ENCODE assay signal across 22 mouse cellular contexts in genomic region chr7:124784995-124785394, GRCm38 (mm10).
DNase-seq lines count a peak whose midpoint lies in the region; ATAC-seq and TF ChIP-seq lines count a peak whose summit lies in the region.
"Had no signal": no experiment of that assay in that cellular context is flagged by ENCODE, and none has a peak within 500 bp of the region (broad histone marks: within the 10 kb centered on the region; RNA-seq: fewer than 3 reads in every experiment).

No protein-coding gene starts in this region.

- no peak overlapping the region for H3K4me3 ChIP-seq in gastrocnemius, adult 2 months
- no peak overlapping the region for H3K4me3 ChIP-seq in kidney, postnatal 0 days (replicated peaks; ENCODE audit: low read depth, low read length)
- H3K4me3 ChIP-seq in kidney, embryonic 16.5 days (ENCODE audit: low read length), result no peak overlapping the region
- H3K4me3 ChIP-seq in CH12.LX (replicated peaks in 1 of 3; ENCODE audit: low read depth in 2 of 3, low read length in 2 of 3, poor library complexity in 1 of 3) (no peak overlapping the region), ES-E14 (ENCODE audit: insufficient read depth in 1 of 2, low read depth in 1 of 2, low read length in 2 of 2, poor library complexity in 1 of 2, severe bottlenecking in 1 of 2) (no peak overlapping the region)
- H3K4me3 ChIP-seq: embryonic facial prominence, embryonic 10.5 days; forebrain, embryonic 10.5 days; limb, embryonic 15.5 days; midbrain, embryonic 15.5 days had no signal

- dilution Hi-C loops in CH12.LX (cut with MboI; ENCODE audit: extremely low pct_ligation_motif_present, extremely low pct_unique_long_range_greater_than_20kb, low sequenced_read_pairs), result no loop called here

- H3K4me2 ChIP-seq in kidney, postnatal 0 days (ENCODE audit: low read length), result no peak overlapping the region
- no peak overlapping the region for H3K4me2 ChIP-seq in kidney, embryonic 16.5 days (replicated peaks; ENCODE audit: low read depth, low read length)
- H3K4me2 ChIP-seq in CH12.LX (ENCODE audit: insufficient read depth, low read depth, poor library complexity, severe bottlenecking), result no peak overlapping the region
- H3K4me2 ChIP-seq: heart, embryonic 11.5 days; limb, embryonic 15.5 days; lung, embryonic 14.5 days; midbrain, embryonic 15.5 days had no signal

- H3K9me3 ChIP-seq in kidney, postnatal 0 days (replicated peaks; ENCODE audit: low read length), result no peaks in the 10 kb centered on the region
- H3K9me3 ChIP-seq in kidney, embryonic 16.5 days (ENCODE audit: low read length), result 0 out of 2 replicates have a peak, but pooled peaks cover 5% of the 10 kb centered on the region
- peaks cover 23% of the 10 kb centered on the region for H3K9me3 ChIP-seq in CH12.LX (replicated peaks; ENCODE audit: low read length)
- no peaks in the 10 kb centered on the region for H3K9me3 ChIP-seq in ES-E14 (ENCODE audit: control insufficient read depth, insufficient read depth, low read depth, low read length)
- H3K9me3 ChIP-seq: embryonic facial prominence, embryonic 10.5 days; forebrain, embryonic 10.5 days; limb, embryonic 15.5 days; midbrain, embryonic 15.5 days had no signal

- no peak for TF ChIP-seq EP300 in CH12.LX (IDR thresholded peaks at IDR 0.05; ENCODE audit: low read length)

- no peaks in the 10 kb centered on the region for H3K36me3 ChIP-seq in kidney, postnatal 0 days (ENCODE audit: insufficient read depth, low read length)
- no peaks in the 10 kb centered on the region for H3K36me3 ChIP-seq in kidney, embryonic 16.5 days (ENCODE audit: insufficient read depth, low read length)
- no peaks in the 10 kb centered on the region for H3K36me3 ChIP-seq in CH12.LX (replicated peaks in 1 of 2; ENCODE audit: control insufficient read depth in 1 of 2, insufficient read depth in 1 of 2, low read length in 1 of 2)
- H3K36me3 ChIP-seq in ES-E14 (ENCODE audit: control insufficient read depth, insufficient read depth, low read length, poor library complexity, severe bottlenecking), result no peaks in the 10 kb centered on the region
- H3K36me3 ChIP-seq: embryonic facial prominence, embryonic 10.5 days; forebrain, embryonic 10.5 days; limb, embryonic 15.5 days; midbrain, embryonic 15.5 days had no signal

- no peaks in the 10 kb centered on the region for H3K79me2 ChIP-seq in CH12.LX (replicated peaks; ENCODE audit: control insufficient read depth, extremely low read depth, insufficient read depth, poor library complexity, severe bottlenecking)

- peak; percentile 22; the same call in 1 of the 2 replicates for TF ChIP-seq CTCF in gastrocnemius, adult 2 months (IDR thresholded peaks at IDR 0.05)
- 0 out of 2 replicates have a peak, but pooled peaks have one; percentile 7 for TF ChIP-seq CTCF in kidney, postnatal 0 days (IDR thresholded peaks at IDR 0.05; ENCODE audit: low read depth)
- no peak; a peak in 1 of 4 replicates for TF ChIP-seq CTCF in CH12.LX (conservative IDR thresholded peaks at IDR 0.05 in 1 of 2, IDR thresholded peaks at IDR 0.05 in 1 of 2; ENCODE audit: low read depth in 2 of 2, low read length in 2 of 2)

- H3K27me3 ChIP-seq in kidney, postnatal 0 days (ENCODE audit: insufficient read depth, low read length), result no peaks in the 10 kb centered on the region
- H3K27me3 ChIP-seq in kidney, embryonic 16.5 days (ENCODE audit: insufficient read depth, low read length), result no peaks in the 10 kb centered on the region
- peaks cover 1% of the 10 kb centered on the region for H3K27me3 ChIP-seq in CH12.LX (replicated peaks)
- H3K27me3 ChIP-seq: limb, embryonic 15.5 days; midbrain, embryonic 15.5 days had no signal

- TF ChIP-seq RAD21 in CH12.LX (IDR thresholded peaks at IDR 0.05; ENCODE audit: low read depth, low read length), result no peak

- no peak overlapping the region for H3K27ac ChIP-seq in gastrocnemius, adult 2 months
- no peak overlapping the region for H3K27ac ChIP-seq in kidney, postnatal 0 days
- H3K27ac ChIP-seq in kidney, embryonic 16.5 days (ENCODE audit: low read length), result no peak overlapping the region
- no peak overlapping the region for H3K27ac ChIP-seq in CH12.LX (ENCODE audit: insufficient read depth, low read depth)
- H3K27ac ChIP-seq in ES-E14 (ENCODE audit: insufficient read depth, low read depth, low read length, poor library complexity, severe bottlenecking), result no peak overlapping the region
- H3K27ac ChIP-seq: embryonic facial prominence, embryonic 10.5 days; forebrain, embryonic 10.5 days; limb, embryonic 15.5 days; liver, embryonic 14.5 days; midbrain, embryonic 15.5 days had no signal

- intact Hi-C loops in gastrocnemius, adult 2 months (cut with DNase I), result loop anchor here (5.0 kb wide), 1 partner anchor 658 kb away; no protein-coding TSS in a partner anchor
- intact Hi-C loops in gastrocnemius, postnatal 36 days (cut with DNase I), result no loop called here

- in situ Hi-C loops in CH12.LX (cut with MboI; ENCODE audit: low pct_ligation_motif_present, low pct_unique_long_range_greater_than_20kb, low sequenced_read_pairs), result no loop called here
- in situ Hi-C loops in ES-E14 (cut with MboI; ENCODE audit: low sequenced_read_pairs in 2 of 2, unreplicated experiment in 2 of 2), result loop anchor here in 1 of 2 experiments (25.0 kb wide), 1 partner anchor 398 kb away; no protein-coding TSS in a partner anchor

- WGBS in kidney, postnatal 0 days, result 84% methylated on average over 2 of the region's 2 CpGs
- WGBS in kidney, embryonic 16.5 days, result 85% methylated on average over 2 of the region's 2 CpGs

- DNase-seq in gastrocnemius, adult 2 months, result no peak
- DNase-seq in gastrocnemius, postnatal 36 days, result no peak
- no peak for DNase-seq in kidney, postnatal 0 days (ENCODE audit: low spot score)
- peak; percentile 1 for DNase-seq in CH12.LX (ENCODE audit: extremely low read depth)
- peak; percentile 4 for DNase-seq in ES-E14 (ENCODE audit: low read depth, low spot score)
- DNase-seq in frontal cortex, postnatal 36 days (ENCODE audit: low spot score in 2 of 2), result no peak
- DNase-seq: adrenal gland, adult 8-10 months; cerebellum, adult 11-12 months; forebrain, postnatal 0 days; kidney, adult 8-10 months; layer of hippocampus, adult 9-11 months; left cerebral cortex, postnatal 4 days; lung, embryonic 14.5 days; lung, postnatal 4 days had no signal

- H3K9ac ChIP-seq in kidney, postnatal 0 days (ENCODE audit: low read depth, low read length), result no peak overlapping the region
- H3K9ac ChIP-seq in kidney, embryonic 16.5 days (replicated peaks; ENCODE audit: low read length), result no peak overlapping the region
- no peak overlapping the region for H3K9ac ChIP-seq in CH12.LX (ENCODE audit: insufficient read depth, low read depth)
- no peak overlapping the region for H3K9ac ChIP-seq in ES-E14 (ENCODE audit: insufficient read depth, low read depth, low read length, poor library complexity, severe bottlenecking)
- H3K9ac ChIP-seq: forebrain, postnatal 0 days; limb, embryonic 15.5 days; liver, embryonic 14.5 days; lung, embryonic 14.5 days; midbrain, embryonic 15.5 days had no signal

- no peak for ATAC-seq in kidney, postnatal 0 days (replicated peaks; ENCODE audit: low FRiP score, low read depth)
- no peak for ATAC-seq in kidney, embryonic 16.5 days (ENCODE audit: low FRiP score, low TSS enrichment)
- no peak for ATAC-seq in megakaryocyte-erythroid progenitor cell, adult 5-6 weeks (replicated peaks; ENCODE audit: low FRiP score, low TSS enrichment, poor library complexity, severe bottlenecking)
- ATAC-seq: forebrain, postnatal 0 days; midbrain, embryonic 15.5 days had no signal

- TF ChIP-seq POLR2A in CH12.LX (IDR thresholded peaks at IDR 0.05; ENCODE audit: low read depth, low read length), result no peak

- H3K4me1 ChIP-seq in kidney, postnatal 0 days (replicated peaks; ENCODE audit: insufficient read depth, low read length), result no peaks in the 10 kb centered on the region
- H3K4me1 ChIP-seq in kidney, embryonic 16.5 days (ENCODE audit: insufficient read depth, low read length), result no peaks in the 10 kb centered on the region
- H3K4me1 ChIP-seq in CH12.LX (ENCODE audit: control insufficient read depth in 1 of 2, insufficient read depth in 2 of 2) (no peaks in the 10 kb centered on the region), ES-E14 (ENCODE audit: control insufficient read depth in 2 of 2, insufficient read depth in 2 of 2, low read length in 2 of 2, poor library complexity in 1 of 2) (no peaks in the 10 kb centered on the region)
- H3K4me1 ChIP-seq: embryonic facial prominence, embryonic 10.5 days; forebrain, embryonic 10.5 days; limb, embryonic 15.5 days; midbrain, embryonic 15.5 days had no signal

TF ChIP-seq in CH12.LX, 34 proteins besides CTCF, POLR2A, EP300 and RAD21 (continues in another document):
- TF ChIP-seq TCF12 (IDR thresholded peaks at IDR 0.05; ENCODE audit: low read depth, low read length) (no peak), MAX (IDR thresholded peaks at IDR 0.05; ENCODE audit: low read length) (no peak), E2F4 (IDR thresholded peaks at IDR 0.05; ENCODE audit: insufficient replicate concordance, low read depth, low read length) (no peak), POLR2AphosphoS2 (IDR thresholded peaks at IDR 0.05; ENCODE audit: low read depth, low read length) (no peak), RCOR1 (conservative IDR thresholded peaks at IDR 0.05; ENCODE audit: low read depth, low read length) (no peak), BHLHE40 (IDR thresholded peaks at IDR 0.05; ENCODE audit: low read depth, low read length) (no peak), JUND (conservative IDR thresholded peaks at IDR 0.05; ENCODE audit: low read depth, low read length) (no peak), HCFC1 (IDR thresholded peaks at IDR 0.05; ENCODE audit: low read depth, low read length) (no peak), SMC3 (IDR thresholded peaks at IDR 0.05; ENCODE audit: low read depth, low read length) (no peak), ETS1 (conservative IDR thresholded peaks at IDR 0.05; ENCODE audit: low read depth, low read length) (no peak), IRF4 (IDR thresholded peaks at IDR 0.05; ENCODE audit: low read depth, low read length) (no peak)

TF ChIP-seq in ES-E14, 5 proteins besides CTCF, POLR2A, EP300 and RAD21:
- TF ChIP-seq CHD2 (IDR thresholded peaks at IDR 0.05; ENCODE audit: low read depth, low read length) (no peak), MAFK (IDR thresholded peaks at IDR 0.05; ENCODE audit: insufficient read depth, low read depth, low read length) (no peak)

Comparison
In these comparisons a context has a peak if more than half of its experiments do, and no peak if none do; other contexts are left out.
1. DNase-seq: peak in CH12.LX (single experiment) and ES-E14 (single experiment); none in gastrocnemius, adult 2 months (single experiment), gastrocnemius, postnatal 36 days (0 of 2), kidney, postnatal 0 days (single experiment) and frontal cortex, postnatal 36 days (0 of 2).
2. CTCF ChIP-seq: peak in gastrocnemius, adult 2 months (single experiment) and kidney, postnatal 0 days (single experiment); none in CH12.LX (0 of 2).